Mouse (Mus musculus) kidney, adult 2 months (tissue): ENCODE data around the gene Hrct1. TPM values are rescaled to one million over a fixed set of nuclear protein-coding genes. Genes with fewer than 3 reads are reported as not detected.
A peak's percentile ranks its signal among the peaks of the same experiment; 100 is the strongest.

Source experiments
- DNase-seq: peaks from one replicate; pipeline ENCODE4 v3.0.0; 2021
- H3K27ac ChIP-seq: fragments of 200-500 bp; 2 replicates; pipeline ENCODE4 v1.5.1; 2012; ENCODE audit warnings: low read depth, low read length, control low read depth, inconsistent platforms; ENCODE audit not compliant: insufficient read depth
- H3K27me3 ChIP-seq: fragments of 200-500 bp; replicated peaks from 2 replicates; pipeline ENCODE4 v1.6.1; 2012; ENCODE audit warnings: mild to moderate bottlenecking, moderate library complexity, low read length, inconsistent platforms; ENCODE audit not compliant: control insufficient read depth, insufficient read depth
- H3K36me3 ChIP-seq: fragments of 200-500 bp; 2 replicates; pipeline ENCODE4 v1.6.1; 2012; ENCODE audit warnings: mild to moderate bottlenecking, moderate library complexity, low read length, inconsistent platforms; ENCODE audit not compliant: control insufficient read depth, insufficient read depth
- H3K4me1 ChIP-seq: fragments of 200-500 bp; 2 replicates; pipeline ENCODE4 v1.6.1; 2011; ENCODE audit warnings: low read length; ENCODE audit not compliant: control insufficient read depth, insufficient read depth
- H3K4me3 ChIP-seq: fragments of 200-500 bp; 2 replicates; pipeline ENCODE4 v1.5.1; 2011; ENCODE audit warnings: mild to moderate bottlenecking, low read depth, low read length, control low read depth; ENCODE audit not compliant: insufficient read depth
- CTCF ChIP-seq: fragments of 200-500 bp; conservative IDR thresholded peaks from 2 replicates; pipeline ENCODE4 v1.5.1; 2011; ENCODE audit warnings: low read depth, mild to moderate bottlenecking, control low read depth, low read length, moderate library complexity, mixed read lengths; ENCODE audit not compliant: insufficient read depth, insufficient read length
- POLR2A ChIP-seq: fragments of 200-500 bp; IDR thresholded peaks from one replicate; pipeline ENCODE4 v1.6.1; 2011; ENCODE audit warnings: low read depth, low read length, control low read depth
- WGBS: fragments of 180-500 bp; shearing (Covaris S2); methylation state at CpG from one replicate; pipeline ENCODE4 v1.1.7; 2018; 5-methylcytosine and 5-hydroxymethylcytosine counted together
- polyA plus RNA-seq: library from polyadenylated mRNA; depleted of rRNA; stranded (reverse); fragments of >200 nt; gene quantifications from 2 replicates; pipeline ENCODE4 v1.2.3, GENCODE M21; 2012

Hrct1 gene
- polyA plus RNA-seq, 1 experiment: 4.8 TPM

DNA sequence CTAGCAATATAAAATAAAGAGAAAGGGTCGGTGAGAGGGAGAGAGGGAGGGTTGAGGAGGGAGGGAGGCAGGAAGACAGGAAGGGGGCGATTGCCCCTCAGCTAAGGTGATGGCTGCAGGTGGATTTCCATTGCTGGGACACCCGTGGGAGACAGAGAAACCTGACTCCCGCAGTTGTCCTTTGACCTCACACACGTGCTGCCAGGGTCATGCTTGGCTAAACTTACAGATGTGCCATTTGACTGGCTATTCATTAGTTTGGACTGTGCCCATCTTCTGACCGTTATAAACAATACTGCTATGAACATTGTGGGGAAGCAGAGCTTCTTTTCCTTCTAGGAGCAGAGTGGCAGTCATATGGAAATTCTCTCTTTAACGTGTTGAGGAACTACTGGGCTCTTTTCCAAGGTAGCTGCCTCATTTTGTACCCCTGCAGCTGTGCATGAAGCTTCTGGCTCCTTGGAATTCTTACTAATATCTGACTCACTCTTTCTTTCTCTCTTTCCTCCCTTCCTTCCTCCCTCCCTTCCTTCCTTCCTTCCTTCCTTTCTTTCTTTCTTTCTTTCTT, 13.3 kb upstream of the Hrct1 start:
- peak; percentile 84 for DNase-seq
- Histone ChIP-seq H3K36me3 (no peaks in the 10 kb centered on the region), H3K27me3 (no peaks in the 10 kb centered on the region), H3K27ac (peak overlapping the region; percentile 18; the same call in 1 of the 2 replicates), H3K4me3 (no peak overlapping the region), H3K4me1 (peaks cover 6% of the 10 kb centered on the region; the same call in 1 of the 2 replicates)
- no peak for TF ChIP-seq POLR2A
- TF ChIP-seq CTCF: no peak
- WGBS: 21% methylated on average over 7 of the region's 7 CpGs

DNA sequence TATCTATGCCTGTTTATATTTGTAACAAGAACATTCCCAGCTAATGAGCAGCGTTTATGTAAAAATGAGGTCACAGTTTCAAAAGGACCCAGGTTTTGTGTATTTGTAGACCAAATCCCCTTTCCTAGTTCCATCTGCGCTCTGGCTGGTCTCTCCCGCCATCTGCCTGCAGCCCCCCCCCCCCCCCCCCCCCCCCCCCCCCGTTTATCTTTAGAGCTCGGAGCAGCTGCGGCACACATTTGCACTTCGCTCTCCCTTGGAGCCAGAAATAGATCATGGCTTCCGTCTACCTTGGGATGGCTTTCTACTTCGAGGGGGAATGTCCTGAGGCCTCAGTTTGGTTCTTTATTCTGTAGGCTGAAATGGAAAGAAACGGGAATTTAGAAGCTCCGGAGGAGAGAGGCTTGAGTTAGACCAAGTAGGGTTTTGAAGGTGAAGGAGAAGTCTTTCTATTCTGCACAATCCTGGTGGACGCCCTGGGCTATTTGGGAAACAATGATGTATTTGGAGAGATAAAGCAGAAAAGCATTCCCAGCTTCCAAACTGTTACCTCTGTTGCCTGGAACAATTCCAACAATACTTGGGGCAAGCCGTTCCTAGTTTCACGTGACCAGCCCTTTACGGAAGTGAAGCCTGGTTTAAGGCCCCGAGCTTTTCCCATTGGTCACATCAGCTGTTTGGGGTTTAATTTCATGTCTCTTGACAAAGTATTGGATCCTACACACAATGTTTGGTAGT, 6.3 kb upstream of the Hrct1 start:
- DNase-seq: no peak
- TF ChIP-seq POLR2A (no peak), CTCF (no peak)
- no peaks in the 10 kb centered on the region for H3K36me3 ChIP-seq
- WGBS: 61% methylated on average over 14 of the region's 16 CpGs
- H3K4me1 ChIP-seq: no peaks in the 10 kb centered on the region
- H3K27me3 ChIP-seq: no peaks in the 10 kb centered on the region
- H3K4me3 ChIP-seq: no peak overlapping the region
- H3K27ac ChIP-seq: no peak overlapping the region

DNA sequence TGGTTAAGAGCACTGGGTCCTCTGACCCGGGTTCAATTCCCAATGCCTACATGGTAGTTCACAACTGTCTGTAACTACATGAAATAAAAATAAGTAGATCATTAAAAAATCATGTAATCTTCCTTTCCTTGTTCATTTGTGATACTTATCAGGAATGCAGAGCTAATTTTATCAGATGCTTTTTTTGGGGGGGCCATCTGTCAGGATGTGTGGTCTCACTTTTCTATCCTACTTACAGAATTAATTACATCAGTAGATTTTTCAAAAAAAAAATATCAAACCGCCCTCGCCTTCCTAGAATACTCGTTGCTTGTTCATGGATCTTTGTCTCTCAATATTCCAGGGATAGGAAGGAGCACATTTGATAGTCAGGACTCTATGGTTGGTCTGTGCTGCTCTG, 4.8 kb upstream of the Hrct1 start:
- no peak for TF ChIP-seq POLR2A
- TF ChIP-seq CTCF: no peak
- no peak overlapping the region for H3K4me3 ChIP-seq
- no peaks in the 10 kb centered on the region for H3K4me1 ChIP-seq
- no peak for DNase-seq
- 91% methylated on average over 4 of the region's 4 CpGs for WGBS
- H3K36me3 ChIP-seq: no peaks in the 10 kb centered on the region
- no peak overlapping the region for H3K27ac ChIP-seq
- no peaks in the 10 kb centered on the region for H3K27me3 ChIP-seq

DNA sequence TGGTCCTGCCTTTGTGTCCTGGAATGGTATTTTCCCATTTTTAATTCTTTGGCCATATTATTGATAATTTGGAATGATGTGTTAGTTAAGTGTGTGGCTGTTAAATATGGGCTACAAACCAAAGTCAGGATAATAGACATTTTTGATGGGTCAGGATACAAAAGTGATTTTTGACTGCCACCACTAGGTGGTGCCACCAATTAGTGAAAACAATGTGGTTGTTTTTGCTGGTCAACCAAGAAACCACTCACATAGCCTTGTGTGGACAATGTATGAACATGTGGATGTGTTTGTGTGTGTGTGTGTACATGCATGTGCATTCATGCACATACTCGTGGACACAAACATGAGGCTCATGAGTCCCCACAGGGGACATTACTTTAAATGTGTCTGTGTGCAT, 2.2 kb upstream of the Hrct1 start:
- peak; percentile 60 for DNase-seq
- 26% methylated on average over 1 of the region's 1 CpGs for WGBS
- Histone ChIP-seq H3K36me3 (no peaks in the 10 kb centered on the region), H3K4me1 (peaks cover 3% of the 10 kb centered on the region), H3K4me3 (no peak overlapping the region), H3K27ac (no peak overlapping the region), H3K27me3 (no peaks in the 10 kb centered on the region)
- no peak for TF ChIP-seq POLR2A
- TF ChIP-seq CTCF: 0 out of 2 replicates have a peak, but pooled peaks have one; percentile 11

DNA sequence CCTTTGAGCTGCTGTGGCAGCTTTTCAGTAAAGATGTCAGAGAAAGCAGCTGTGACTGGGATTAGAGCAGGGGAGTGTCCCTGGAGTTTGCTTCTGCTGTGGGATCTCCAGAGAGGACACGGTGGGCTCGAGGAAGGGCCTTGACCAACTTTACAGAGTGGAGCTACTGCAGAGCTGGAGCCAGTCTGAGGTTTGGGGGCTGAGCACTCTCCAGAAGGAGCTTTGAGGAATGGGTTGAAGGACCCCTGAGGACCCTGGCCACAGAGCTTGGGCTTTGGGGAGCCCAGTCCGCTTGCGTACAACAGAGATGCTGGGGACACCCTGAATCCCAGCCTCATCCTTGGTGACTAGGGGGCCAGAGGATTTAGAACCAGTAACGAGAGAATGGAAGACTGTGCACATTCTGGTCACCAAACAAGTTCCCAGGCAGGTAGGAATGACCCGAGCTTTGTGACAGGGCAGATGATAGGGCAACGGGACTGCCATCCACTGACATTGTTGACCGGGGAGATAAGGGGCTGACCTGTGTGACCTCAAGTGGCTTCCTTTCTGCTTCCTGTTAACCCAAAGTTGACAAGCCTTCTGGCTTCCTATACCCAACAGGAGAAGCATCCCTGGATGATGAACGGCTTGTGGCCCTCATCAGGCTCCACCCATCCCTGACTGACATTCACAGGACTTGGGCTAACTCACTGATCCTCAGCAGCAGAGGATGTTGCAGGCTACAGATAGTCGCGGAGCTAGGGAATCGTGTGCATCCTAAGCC, 577 bp upstream of the Hrct1 start:
- no peaks in the 10 kb centered on the region for H3K27me3 ChIP-seq
- 62% methylated on average over 12 of the region's 12 CpGs for WGBS
- H3K4me1 ChIP-seq: peaks cover 3% of the 10 kb centered on the region
- no peaks in the 10 kb centered on the region for H3K36me3 ChIP-seq
- peak overlapping the region; percentile 65 for H3K27ac ChIP-seq
- no peak for TF ChIP-seq CTCF
- TF ChIP-seq POLR2A: no peak
- H3K4me3 ChIP-seq: no peak overlapping the region
- peak; percentile 62 for DNase-seq

DNA sequence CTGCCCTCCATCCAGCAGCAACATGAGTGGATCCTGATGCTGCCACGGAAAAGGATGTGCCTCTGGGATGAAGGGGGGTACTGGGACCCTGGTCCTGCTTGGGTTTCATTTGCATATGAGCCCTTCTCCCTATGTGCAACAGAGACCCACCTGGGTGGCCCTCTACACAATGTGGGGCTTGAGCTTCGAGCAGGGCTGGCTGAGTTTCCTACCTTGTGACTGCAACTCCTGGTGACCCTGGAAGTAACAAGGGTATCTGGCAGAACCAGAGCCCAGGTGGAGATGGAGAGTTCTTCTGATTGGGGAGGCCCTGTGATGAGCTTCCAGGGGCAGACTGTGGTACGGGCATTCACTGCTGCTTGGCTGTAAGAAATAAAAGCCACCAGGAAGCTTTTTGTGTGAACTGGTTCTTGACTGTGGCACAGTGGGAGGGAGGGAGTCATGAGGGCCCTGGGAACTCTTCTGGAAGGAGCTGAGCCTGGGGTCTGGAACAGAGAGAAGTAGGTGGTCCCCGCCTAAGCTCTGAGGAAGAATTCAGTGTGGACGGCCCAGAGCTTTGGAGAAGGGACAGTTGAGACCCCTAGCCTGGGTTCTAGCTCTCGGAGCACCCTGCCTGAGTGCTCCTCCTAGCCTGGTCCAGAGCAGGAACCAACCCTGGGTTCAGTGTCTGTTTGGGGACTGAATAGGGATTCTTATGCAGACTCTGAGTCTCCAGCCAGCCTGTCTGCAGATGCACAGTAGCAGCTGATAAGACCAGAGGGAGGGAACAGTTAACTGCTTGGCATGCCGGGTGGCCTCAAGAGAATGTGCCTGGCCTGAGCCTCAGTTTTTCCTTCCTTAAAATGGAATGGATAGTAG, 959 bp downstream of the Hrct1 start:
- H3K27ac ChIP-seq: peak overlapping the region; percentile 97
- no peaks in the 10 kb centered on the region for H3K36me3 ChIP-seq
- DNase-seq: peak; percentile 1
- 68% methylated on average over 7 of the region's 7 CpGs for WGBS
- TF ChIP-seq CTCF: no peak
- no peak for TF ChIP-seq POLR2A
- H3K4me1 ChIP-seq: peaks cover 3% of the 10 kb centered on the region
- H3K4me3 ChIP-seq: no peak overlapping the region
- no peaks in the 10 kb centered on the region for H3K27me3 ChIP-seq
